Mouse (Mus musculus) left cerebral cortex, adult 11 months (tissue): ENCODE results near the gene Ubl3.

Experiments used
- DNase-seq: peaks from one replicate; pipeline ENCODE4 v3.0.0; 2022; ENCODE audit warnings: low spot score

The Ubl3 gene

DNA sequence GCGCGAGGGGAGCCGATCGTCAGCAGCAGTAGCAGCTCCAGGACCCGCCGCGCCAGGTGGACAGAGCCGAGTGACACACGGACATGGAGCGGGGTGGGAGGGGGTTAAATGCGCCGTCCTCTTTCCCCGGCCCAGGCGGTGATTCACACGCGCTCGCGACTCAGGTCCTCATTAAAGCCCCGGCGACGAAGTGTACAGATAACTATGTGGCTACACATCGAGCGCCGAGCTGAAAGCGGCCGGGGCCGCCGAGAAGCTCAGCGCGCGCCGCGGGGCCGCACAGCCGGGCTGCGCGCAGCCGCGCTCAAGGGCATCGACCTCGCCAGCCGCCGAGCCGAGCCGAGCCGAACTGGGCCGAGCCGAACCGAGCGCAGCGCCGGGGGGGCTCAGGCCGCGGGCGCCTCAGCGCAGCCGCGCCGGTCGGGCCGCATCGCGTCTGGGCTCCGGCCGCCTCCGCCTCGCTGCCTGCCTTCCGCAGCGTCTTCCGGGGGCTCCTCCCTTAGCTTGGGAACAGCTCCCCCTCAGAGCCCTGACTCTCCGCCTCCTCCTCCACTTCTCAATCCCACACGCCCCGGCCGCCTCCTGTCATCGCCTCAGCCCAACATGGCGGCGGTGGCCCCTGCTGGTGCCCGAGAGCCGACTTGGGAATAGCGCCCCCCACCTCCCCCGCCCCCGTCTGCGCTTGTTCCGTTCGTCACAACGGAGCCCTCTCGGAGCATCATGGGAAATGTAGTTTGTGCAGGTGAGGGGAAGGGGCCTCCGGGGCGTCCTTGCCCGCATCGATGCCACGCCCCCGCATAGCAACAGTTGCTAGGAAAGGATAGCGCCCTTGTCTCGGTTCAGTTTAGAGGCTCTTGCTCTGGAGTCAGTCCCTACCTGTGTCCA, at the start of gene Ubl3:
TSS of gene Ubl3 (minus strand) at position 603 of the 885 bp plus-strand sequence.
- DNase-seq, result peak; percentile 85

- no peak for DNase-seq
Observed at GRCm38 (mm10) chr5:148598376-148598775, 45.8 kb upstream of the Ubl3 start.

DNA sequence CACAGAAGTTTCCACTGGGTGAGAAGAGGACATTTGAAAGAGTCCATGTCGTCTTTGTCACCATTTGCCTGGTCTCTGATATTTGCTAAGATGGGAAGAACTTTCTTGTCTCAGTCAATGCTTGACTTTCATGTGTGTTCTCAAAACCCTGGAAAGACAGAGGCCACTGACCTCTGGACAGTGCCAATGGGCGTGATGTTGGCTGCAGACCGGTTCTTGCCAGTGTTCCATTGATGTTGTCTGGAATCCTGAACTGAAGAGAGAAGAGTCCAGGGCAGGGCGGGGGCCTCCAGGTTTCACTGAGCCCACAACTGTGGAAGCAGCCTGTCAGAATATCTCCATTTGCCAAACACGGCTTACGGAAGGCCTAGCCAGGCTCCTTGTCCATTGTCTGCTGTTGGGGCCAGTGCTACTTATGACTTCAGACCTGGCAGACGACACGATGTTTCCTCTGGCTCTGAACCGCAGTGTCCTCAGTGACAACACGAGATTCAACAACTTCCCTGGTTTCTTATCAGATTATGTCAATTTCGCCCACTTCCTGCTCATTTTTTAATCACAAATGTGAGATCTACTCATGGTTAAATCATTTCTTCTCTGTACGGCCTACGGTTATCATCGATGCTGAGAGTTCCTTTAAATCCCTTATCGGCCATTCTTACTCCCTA, 43.6 kb upstream of the Ubl3 start:
- DNase-seq, result no peak

GRCm38 (mm10) chr5:148595459-148595751, 42.8 kb upstream of the Ubl3 start:
- no peak for DNase-seq

GRCm38 (mm10) chr5:148594693-148595458, 42.3 kb upstream of the Ubl3 start:
- DNase-seq, result no peak

DNA sequence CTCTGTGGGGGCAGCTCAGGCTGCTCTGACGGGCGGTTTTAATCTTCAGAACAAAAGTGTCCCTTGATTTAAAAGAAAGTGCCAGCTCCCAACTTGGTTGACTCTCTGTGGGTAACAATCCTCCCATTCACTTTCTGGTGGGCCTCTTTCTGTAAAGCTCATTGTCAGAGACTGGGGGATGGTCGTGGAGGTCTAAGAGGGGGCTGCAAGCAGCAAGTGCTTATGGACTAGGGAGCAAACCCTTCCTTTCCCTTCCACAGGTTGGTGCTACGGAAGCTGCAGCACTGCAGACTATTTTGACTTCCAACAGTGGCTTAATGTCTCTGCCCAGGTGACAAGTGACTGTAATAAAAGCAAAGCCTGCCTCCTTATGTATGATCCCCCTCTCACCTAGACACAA, 41.0 kb upstream of the Ubl3 start:
- DNase-seq, result no peak

GRCm38 (mm10) chr5:148591448-148591862, 38.9 kb upstream of the Ubl3 start:
- DNase-seq, result no peak

GRCm38 (mm10) chr5:148590603-148591447, 38.2 kb upstream of the Ubl3 start:
- DNase-seq, result no peak

- DNase-seq, result no peak
Observed at GRCm38 (mm10) chr5:148588987-148589386, 36.4 kb upstream of the Ubl3 start.

DNA sequence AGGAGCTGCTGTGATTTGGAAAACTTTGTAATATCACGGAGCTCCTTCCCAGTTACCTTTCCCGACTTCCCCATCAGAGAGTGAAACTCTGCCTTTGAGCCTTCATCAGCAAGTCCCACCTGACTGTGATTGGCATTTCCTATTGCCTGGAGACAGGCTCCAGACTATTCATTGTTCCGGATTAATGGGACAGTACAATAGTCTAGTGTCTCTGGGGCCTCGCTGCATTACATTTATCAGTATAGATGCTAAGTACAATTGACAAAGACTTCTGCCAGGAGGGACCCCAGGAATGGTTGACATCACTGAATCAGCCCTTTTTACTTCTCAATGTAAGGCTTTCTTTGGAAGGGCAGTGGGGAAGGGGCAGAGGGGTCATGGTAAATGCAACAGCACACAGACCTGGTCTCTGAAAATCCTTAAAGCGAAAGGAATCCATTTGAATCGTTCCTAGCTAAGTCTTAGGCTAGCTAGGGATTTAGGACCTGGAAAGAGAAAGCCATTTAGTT, 35.6 kb upstream of the Ubl3 start:
- DNase-seq, result no peak

GRCm38 (mm10) chr5:148580388-148580985, 27.9 kb upstream of the Ubl3 start:
- no peak for DNase-seq

DNA sequence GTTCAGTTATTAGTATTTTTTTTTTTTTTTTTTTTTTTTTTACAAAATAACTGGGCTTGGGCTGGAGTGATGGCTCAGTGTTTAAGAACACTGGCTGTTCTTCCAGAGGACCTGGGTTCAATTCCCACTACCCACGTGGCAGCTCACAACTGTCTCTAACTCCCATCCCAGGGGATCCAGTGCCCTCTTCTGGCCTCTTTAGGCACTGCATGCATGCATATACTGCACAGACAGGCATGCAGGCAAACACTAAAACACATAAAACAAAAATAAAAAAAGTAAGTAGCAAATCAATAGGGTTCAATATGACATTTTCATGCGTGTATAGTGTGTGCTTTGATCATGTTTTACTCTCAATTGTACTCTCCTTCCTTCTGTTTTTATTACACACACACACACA, 26.6 kb upstream of the Ubl3 start:
- no peak for DNase-seq

GRCm38 (mm10) chr5:148578353-148578752, 25.8 kb upstream of the Ubl3 start:
- DNase-seq, result no peak

GRCm38 (mm10) chr5:148577278-148577677, 24.7 kb upstream of the Ubl3 start:
- no peak for DNase-seq

GRCm38 (mm10) chr5:148575163-148575562, 22.6 kb upstream of the Ubl3 start:
- no peak for DNase-seq

DNA sequence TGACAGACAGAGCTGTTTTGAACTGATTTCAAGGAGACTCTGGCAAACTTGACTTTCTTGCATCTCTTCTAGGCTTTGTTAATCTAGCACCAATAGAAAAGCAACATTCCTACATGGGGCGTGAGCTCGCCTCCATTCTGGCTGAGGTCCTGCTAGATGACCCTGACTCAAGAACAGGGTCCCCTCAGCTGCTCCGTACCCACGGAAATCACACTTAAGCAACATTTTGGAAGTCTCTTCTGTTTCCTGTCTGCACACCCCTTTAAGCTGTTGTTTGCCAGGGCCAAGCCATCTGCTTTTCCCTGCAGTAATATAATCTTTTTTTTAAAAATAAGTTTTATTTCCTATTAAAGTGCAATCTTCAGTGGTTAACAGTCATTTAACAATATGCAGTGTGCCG, 20.1 kb upstream of the Ubl3 start:
- no peak for DNase-seq

DNA sequence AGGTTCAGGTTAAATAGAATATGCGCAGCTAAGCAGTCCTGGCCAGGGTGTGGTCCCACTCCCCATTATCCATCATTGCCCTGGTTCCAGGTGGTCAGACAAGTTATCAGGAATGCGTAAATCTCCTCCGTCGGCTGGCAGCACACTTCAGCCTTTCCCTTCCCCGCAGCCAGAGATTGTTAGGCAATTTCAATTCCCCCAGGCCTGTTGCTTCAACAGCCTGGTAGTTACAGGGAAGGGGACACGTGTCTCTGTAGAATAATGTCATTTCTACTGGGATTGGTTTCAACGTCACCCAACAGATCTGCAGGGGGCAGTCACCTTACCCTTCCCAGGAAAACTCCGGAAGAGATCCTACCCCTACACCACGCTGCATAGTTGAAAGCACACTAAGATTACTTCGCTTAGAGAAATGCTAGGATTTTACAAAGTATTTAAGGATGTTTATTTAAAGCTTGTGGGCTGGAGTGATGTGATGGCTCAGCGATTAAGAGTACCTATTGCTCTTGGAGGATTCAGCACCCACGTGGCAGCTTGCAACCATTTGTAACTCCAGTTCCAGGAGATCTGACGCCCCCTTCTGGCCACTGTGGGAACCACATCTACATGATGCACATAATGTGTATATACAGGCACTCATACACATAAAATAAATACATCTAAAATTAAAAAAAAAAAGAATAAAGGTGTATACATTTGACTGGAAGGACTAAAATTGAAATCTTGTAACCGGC, 18.1 kb upstream of the Ubl3 start:
- DNase-seq, result no peak

DNA sequence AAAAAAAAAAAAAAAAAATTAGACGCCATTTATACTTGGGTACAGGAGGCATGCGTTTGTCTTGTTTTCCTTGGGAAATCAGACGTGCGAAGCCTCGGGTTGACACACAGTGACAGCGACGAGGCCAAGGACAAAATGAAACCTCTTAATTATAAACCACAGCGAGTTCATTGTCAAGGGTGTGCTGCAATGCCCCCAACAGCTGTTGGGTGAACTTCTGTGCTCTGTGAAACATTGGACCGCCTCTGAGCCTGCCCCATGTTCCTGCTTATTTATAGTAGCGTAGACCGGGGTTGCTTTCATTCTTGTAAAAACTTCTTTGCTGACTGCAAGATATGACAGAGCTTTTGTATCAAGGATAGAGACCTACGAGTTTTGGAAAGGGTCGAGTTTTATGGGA, 16.9 kb upstream of the Ubl3 start:
- DNase-seq, result no peak

DNA sequence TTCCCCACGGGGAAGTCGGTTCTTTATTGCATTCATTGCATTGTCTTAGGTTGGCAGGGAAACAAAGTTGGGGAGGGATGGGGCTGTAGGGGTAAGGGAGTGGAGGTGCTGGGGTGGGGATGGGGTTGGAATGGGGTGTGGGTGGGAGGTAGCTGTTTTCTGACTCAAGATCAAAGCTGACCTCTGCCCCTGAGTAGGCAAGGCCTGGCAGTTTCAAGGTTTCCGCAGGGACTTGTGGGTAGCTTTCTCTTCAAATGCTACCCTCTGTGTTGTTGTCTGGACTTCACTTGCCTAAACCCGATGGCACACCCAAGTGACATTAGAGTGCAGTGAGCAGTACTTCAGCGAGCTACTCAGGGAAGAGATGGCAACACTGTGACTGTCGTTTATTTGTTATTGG, 13.0 kb upstream of the Ubl3 start:
- DNase-seq, result no peak

DNA sequence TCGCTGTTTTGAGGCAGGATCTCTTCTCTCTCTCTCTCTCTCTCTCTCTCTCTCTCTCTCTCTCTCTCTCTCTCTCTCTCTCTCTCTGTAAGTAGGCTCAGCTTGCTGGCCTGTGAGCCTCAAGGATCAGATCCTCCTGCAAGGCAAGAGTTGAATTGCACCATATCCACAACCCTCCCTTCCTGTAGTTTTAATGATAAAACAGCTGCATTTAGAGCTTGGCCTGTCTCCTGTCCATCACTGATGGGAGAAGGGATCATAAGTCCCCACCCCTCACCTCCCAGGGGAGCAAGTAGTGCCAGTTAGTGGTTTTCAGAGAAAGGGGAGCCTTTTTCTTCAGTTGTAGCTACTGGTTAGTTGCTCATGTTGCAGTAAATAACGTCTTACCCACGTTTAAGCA, 11.5 kb upstream of the Ubl3 start:
- no peak for DNase-seq

- no peak for DNase-seq
Observed at GRCm38 (mm10) chr5:148563281-148563680, 10.7 kb upstream of the Ubl3 start.
